Mouse (Mus musculus): ENCODE results near the gene Sergef.

- TF ChIP-seq CTCF (IDR thresholded peaks at IDR 0.05; ENCODE audit: low read depth) (no peak), EP300 (IDR thresholded peaks at IDR 0.05; ENCODE audit: low read depth) (no peak)
Observed at GRCm38 (mm10) chr7:46609317-46609716, 30.3 kb downstream of the Sergef start.

Data from liver, embryonic 14.5 days (tissue).